Mouse (Mus musculus) natural killer cell, adult 2 months (primary cell): ENCODE measurements around the gene Gm6685.
"Not testable (repeated sequence)": the region's sequence is repeated elsewhere in the genome, so short reads cannot be mapped to it uniquely, and the experiment has no call there.

ENCODE experiments used
- DNase-seq, 2 experiments: peaks; one replicate each; pipeline ENCODE4 v3.0.0; 2022; ENCODE audit warnings: low spot score in 2 of 2

Gm6685 gene

DNA sequence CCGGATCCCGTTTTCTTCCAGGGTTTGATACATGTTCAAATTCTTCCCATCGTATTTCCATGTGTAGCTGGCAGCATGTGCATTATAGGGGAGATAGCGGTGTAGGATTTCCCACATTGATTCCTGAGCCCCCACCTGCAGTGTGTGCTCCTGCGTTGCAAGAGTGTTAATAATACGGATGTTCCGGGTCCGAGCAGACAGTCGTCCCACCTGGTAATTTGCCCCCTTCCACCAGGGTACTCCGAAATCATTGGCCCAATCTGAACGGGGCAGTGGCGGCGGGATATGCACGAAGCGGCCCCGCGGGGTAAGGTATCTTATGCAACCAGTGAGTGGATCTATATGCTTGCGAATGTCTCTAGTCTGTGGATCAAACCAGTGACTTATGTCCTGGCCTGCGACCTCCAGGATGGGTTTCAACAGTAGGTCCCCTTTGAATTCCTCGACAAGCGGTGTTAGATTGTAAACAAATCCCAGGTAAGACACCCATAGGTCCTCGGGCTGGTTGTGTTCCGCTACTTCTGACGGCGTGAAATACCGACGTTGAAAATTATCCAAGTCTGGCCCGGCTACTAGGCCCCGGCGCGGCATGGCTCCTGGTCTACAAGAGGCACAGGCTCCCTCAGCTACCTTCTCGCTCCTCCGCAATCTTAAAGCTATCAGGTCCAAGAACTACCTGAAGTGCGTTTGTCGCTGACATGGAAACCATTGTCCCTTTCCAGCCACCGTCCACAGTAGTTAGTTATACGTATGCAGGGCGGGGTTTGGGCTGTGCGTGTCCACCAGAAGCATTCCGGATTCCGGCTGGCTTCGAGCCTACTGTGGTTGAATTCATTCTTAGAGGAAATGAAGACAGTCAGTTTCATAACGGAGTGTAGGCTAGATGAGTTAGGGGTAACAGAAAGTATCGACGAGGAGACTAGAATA lies at the start of gene Gm6685:
Gene Gm6685, minus strand, starts transcription at position 644 of the 927 bp plus-strand sequence.
- DNase-seq, result not testable (repeated sequence)

DNA sequence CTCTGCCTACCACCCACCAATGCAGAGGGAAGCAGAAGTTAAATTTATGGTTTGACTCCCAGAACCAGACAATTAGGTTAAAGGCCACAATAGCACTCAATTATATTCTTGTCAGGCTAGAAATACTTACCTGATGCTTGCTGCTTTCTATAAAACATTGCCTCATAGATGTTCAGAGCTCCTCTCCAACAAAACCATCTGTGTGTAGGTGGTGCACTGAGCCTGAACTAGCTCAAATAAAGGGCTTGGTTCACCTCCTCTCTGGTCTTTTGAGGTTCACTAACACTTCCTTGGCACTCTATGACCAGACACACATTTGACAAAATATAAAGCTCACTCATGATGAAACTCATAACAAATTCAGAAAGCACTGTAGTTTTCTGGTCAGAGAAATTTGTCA lies 36.2 kb upstream of the Gm6685 start:
- no peak for DNase-seq

DNA sequence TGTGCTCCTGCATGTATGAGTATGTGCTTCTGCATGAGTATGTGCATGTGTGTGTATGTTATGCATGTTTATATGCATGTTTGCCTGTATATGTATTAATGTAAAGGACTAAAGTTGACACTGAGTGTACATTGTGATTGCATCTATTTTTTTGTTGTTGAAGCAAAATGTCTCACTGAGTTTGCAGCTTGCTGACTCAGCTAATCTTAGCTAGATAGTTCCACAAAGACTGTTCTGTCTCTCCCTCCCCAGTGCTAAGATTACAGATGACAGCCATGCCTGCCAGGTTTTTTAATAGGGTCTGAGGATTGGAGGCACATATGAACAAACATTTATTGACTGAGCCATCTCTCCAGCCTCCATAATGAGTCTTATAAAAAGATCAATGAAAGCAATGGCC lies 35.0 kb upstream of the Gm6685 start:
- DNase-seq, result no peak

GRCm38 (mm10) chr11:28371381-28371780 lies 31.7 kb upstream of the Gm6685 start:
- not testable (repeated sequence) for DNase-seq

GRCm38 (mm10) chr11:28365929-28366244 lies 26.2 kb upstream of the Gm6685 start:
- no peak for DNase-seq

GRCm38 (mm10) chr11:28365209-28365928 lies 25.7 kb upstream of the Gm6685 start:
- peak; percentile 45 to 49 for DNase-seq

DNA sequence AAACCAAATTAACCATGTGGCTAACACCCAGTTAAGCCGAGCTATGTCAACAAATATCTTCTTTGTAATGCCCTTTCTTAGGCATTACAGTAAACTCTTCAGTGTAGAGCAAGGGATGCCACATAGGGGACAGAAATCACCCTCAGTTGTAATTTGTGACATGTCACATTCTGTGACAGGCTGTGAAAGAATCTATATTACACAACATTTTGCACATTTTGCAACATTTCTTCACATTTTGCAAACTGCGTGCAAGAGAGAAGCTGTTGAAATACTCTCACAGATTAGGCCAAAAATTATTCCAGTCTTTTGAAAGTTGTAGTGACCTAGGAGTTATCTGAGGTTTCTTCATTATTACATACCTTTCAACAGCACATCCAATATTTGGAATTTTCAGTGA lies 3.8 kb upstream of the Gm6685 start:
- no peak for DNase-seq

- no peak for DNase-seq
Observed at GRCm38 (mm10) chr11:28341887-28342286, 2.2 kb upstream of the Gm6685 start.

- no peak for DNase-seq
Observed at GRCm38 (mm10) chr11:28327878-28328277, 11.8 kb downstream of the Gm6685 start.

- no peak for DNase-seq
Observed at GRCm38 (mm10) chr11:28313396-28313795, 26.3 kb downstream of the Gm6685 start.

DNA sequence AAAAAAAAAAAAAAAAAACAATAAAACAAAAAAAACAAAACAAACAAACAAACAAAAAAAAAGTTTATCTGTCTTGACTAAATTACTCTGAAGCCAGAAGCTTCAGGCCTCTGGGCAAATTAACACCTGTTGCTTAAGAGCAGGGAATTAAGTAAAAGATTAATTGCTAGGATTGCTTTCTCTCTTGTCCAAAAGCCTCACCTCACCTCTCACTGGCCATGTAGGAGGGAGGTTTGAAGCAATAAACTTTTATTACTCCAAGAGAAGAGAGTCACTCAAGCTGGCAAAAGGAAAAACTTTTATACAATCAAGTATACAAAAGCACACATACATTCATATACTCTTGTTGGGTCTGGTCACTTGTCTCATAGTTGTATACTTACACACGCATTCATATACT lies 31.9 kb downstream of the Gm6685 start:
- no peak for DNase-seq

- DNase-seq, result no peak
Observed at GRCm38 (mm10) chr11:28290440-28290839, 49.2 kb downstream of the Gm6685 start.
